Mouse (Mus musculus): ENCODE results near the gene Cbln3.

DNA sequence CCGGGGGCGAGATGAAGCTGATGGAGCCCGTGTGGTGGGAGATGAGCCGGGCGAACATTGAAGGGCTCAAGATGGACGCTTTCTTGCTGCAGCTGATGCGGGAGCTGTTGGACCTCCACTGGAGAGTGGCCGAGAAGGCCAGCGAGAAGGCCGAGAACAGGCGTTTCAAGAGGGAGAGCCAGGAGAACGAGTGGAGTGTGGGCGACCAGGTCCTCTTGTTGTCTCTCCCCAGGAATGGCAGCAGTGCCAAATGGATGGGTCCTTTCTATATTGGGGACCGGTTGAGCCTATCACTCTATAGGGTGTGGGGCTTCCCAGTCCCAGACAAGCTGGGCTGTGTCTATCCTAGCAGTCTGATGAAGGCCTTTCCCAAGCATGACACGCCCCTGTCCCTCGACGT lies 11.6 kb downstream of the Cbln3 start:
- TF ChIP-seq CTCF (IDR thresholded peaks at IDR 0.05; ENCODE audit: borderline replicate concordance, insufficient read depth, low read depth, low read length) (no peak), POLR2A (IDR thresholded peaks at IDR 0.05; ENCODE audit: borderline replicate concordance, insufficient read depth, low read length) (no peak)
